Mouse (Mus musculus) stomach, embryonic 16.5 days (tissue): ENCODE measurements at regions not wholly inside any gene's neighbourhood (a gene's known extent, or its start where the extent isn't known, plus 50 kb on each side); places are given as distances from the start of the nearest gene placed in this dataset.
A peak's percentile ranks its signal among the peaks of the same experiment; 100 is the strongest.

Experiments used
- ATAC-seq: fragments of 200-750 bp; cut with Nextera tagmentation; 2 replicates; pipeline ENCODE4 v1.8.0; 2017; ENCODE audit warnings: moderate number of reproducible peaks, moderate TSS enrichment; ENCODE audit not compliant: insufficient read depth, low FRiP score
- H3K27ac ChIP-seq: fragments of 300-500 bp; sonication (generic); 2 replicates; pipeline ENCODE4 v1.5.1; 2014; ENCODE audit warnings: low read length
- H3K27me3 ChIP-seq: fragments of 300-500 bp; sonication (generic); 2 replicates; pipeline ENCODE4 v1.6.1; 2014; ENCODE audit warnings: low read length, control low read depth, mixed read lengths; ENCODE audit not compliant: control insufficient read depth, insufficient read depth
- H3K36me3 ChIP-seq: fragments of 300-500 bp; sonication (generic); 2 replicates; pipeline ENCODE4 v1.6.1; 2014; ENCODE audit warnings: low read length; ENCODE audit not compliant: control insufficient read depth, insufficient read depth
- H3K4me1 ChIP-seq: fragments of 300-500 bp; sonication (generic); 2 replicates; pipeline ENCODE4 v1.6.1; 2014; ENCODE audit warnings: low read length, control low read depth, mixed read lengths; ENCODE audit not compliant: control insufficient read depth, insufficient read depth
- H3K4me2 ChIP-seq: fragments of 300-500 bp; sonication (generic); 2 replicates; pipeline ENCODE4 v1.6.1; 2014; ENCODE audit warnings: low read depth, low read length, mixed read lengths
- H3K4me3 ChIP-seq: fragments of 300-500 bp; sonication (generic); replicated peaks from 2 replicates; pipeline ENCODE4 v1.5.1; 2014; ENCODE audit warnings: mild to moderate bottlenecking, low read length
- H3K9ac ChIP-seq: fragments of 300-500 bp; sonication (generic); 2 replicates; pipeline ENCODE4 v1.6.1; 2014; ENCODE audit warnings: low read length
- H3K9me3 ChIP-seq: fragments of 300-500 bp; sonication (generic); replicated peaks from 2 replicates; pipeline ENCODE4 v1.6.1; 2016; ENCODE audit warnings: low read length, control low read depth; ENCODE audit not compliant: control insufficient read depth
- WGBS: fragments of 180-500 bp; shearing (Covaris S2); extraction: QIAGEN DNeasy Blood & Tissue Kit; methylation state at CpG from one replicate; pipeline ENCODE4 v1.1.7; 2014; 5-methylcytosine and 5-hydroxymethylcytosine counted together

- no peak overlapping the region for H3K4me2 ChIP-seq
- H3K27ac ChIP-seq: no peak overlapping the region
- ATAC-seq: no peak
These were observed 94.3 kb upstream of the Tmem260 start for GRCm38 (mm10) chr14:48351652-48352051.

GRCm38 (mm10) chr14:48352825-48353224 is 93.1 kb upstream of the Tmem260 start:
- no peak overlapping the region for H3K9ac ChIP-seq
- no peaks in the 10 kb centered on the region for H3K4me1 ChIP-seq
- no peak for ATAC-seq
- no peak overlapping the region for H3K27ac ChIP-seq
- H3K4me2 ChIP-seq: no peak overlapping the region
- no peaks in the 10 kb centered on the region for H3K27me3 ChIP-seq
- H3K4me3 ChIP-seq: no peak overlapping the region
- no peaks in the 10 kb centered on the region; the same call in 1 of the 2 replicates for H3K36me3 ChIP-seq
- H3K9me3 ChIP-seq: no peaks in the 10 kb centered on the region

More at GRCm38 (mm10) chr14:48351652-48352051, 94.3 kb upstream of the Tmem260 start:
- Histone ChIP-seq H3K27me3 (no peaks in the 10 kb centered on the region), H3K36me3 (no peaks in the 10 kb centered on the region; the same call in 1 of the 2 replicates), H3K9me3 (no peaks in the 10 kb centered on the region), H3K4me1 (no peaks in the 10 kb centered on the region), H3K9ac (no peak overlapping the region), H3K4me3 (no peak overlapping the region)
- WGBS: 57% methylated on average over 6 of the region's 6 CpGs

GRCm38 (mm10) chr14:48354176-48354575 is 91.7 kb upstream of the Tmem260 start:
- Histone ChIP-seq H3K36me3 (no peaks in the 10 kb centered on the region; the same call in 1 of the 2 replicates), H3K27ac (no peak overlapping the region), H3K9me3 (no peaks in the 10 kb centered on the region), H3K9ac (no peak overlapping the region), H3K4me2 (no peak overlapping the region), H3K4me1 (no peaks in the 10 kb centered on the region), H3K4me3 (no peak overlapping the region), H3K27me3 (0 out of 2 replicates have a peak, but pooled peaks cover 3% of the 10 kb centered on the region)
- WGBS: 21% methylated on average over 1 of the region's 1 CpGs
- no peak for ATAC-seq

- Histone ChIP-seq H3K9ac (no peak overlapping the region), H3K4me1 (no peaks in the 10 kb centered on the region), H3K27me3 (0 out of 2 replicates have a peak, but pooled peaks cover 7% of the 10 kb centered on the region), H3K4me2 (no peak overlapping the region), H3K4me3 (no peak overlapping the region), H3K27ac (no peak overlapping the region), H3K9me3 (no peaks in the 10 kb centered on the region), H3K36me3 (no peaks in the 10 kb centered on the region; the same call in 1 of the 2 replicates)
- no peak for ATAC-seq
- whole genome bisulfite sequencing: 72% methylated on average over 8 of the region's 8 CpGs
These were observed 88.5 kb upstream of the Tmem260 start for GRCm38 (mm10) chr14:48357441-48357840.

GRCm38 (mm10) chr14:48358487-48359159 is 87.3 kb upstream of the Tmem260 start:
- no peak overlapping the region for H3K27ac ChIP-seq
- 0 out of 2 replicates have a peak, but pooled peaks cover 7% of the 10 kb centered on the region for H3K27me3 ChIP-seq
- H3K4me1 ChIP-seq: no peaks in the 10 kb centered on the region
- 38% methylated on average over 12 of the region's 12 CpGs for WGBS
- no peaks in the 10 kb centered on the region for H3K9me3 ChIP-seq
- 0 out of 2 replicates have a peak overlapping the region, but pooled peaks have one; percentile 28 for H3K9ac ChIP-seq
- no peaks in the 10 kb centered on the region for H3K36me3 ChIP-seq
- ATAC-seq: no peak
- no peak overlapping the region for H3K4me3 ChIP-seq
- H3K4me2 ChIP-seq: no peak overlapping the region

GRCm38 (mm10) chr14:48361820-48362219 is 84.1 kb upstream of the Tmem260 start:
- H3K4me3 ChIP-seq: no peak overlapping the region
- ATAC-seq: peak; percentile 66; the same call in 1 of the 2 replicates
- 0 out of 2 replicates have a peak, but pooled peaks cover 7% of the 10 kb centered on the region for H3K27me3 ChIP-seq
- H3K4me1 ChIP-seq: no peaks in the 10 kb centered on the region
- H3K36me3 ChIP-seq: no peaks in the 10 kb centered on the region
- H3K9ac ChIP-seq: no peak overlapping the region
- no peak overlapping the region for H3K27ac ChIP-seq
- H3K9me3 ChIP-seq: no peaks in the 10 kb centered on the region
- WGBS: 85% methylated on average over 7 of the region's 7 CpGs
- H3K4me2 ChIP-seq: no peak overlapping the region

- no peaks in the 10 kb centered on the region for H3K4me1 ChIP-seq
- 16% methylated on average over 7 of the region's 7 CpGs for WGBS
- no peak for ATAC-seq
These were observed 78.9 kb upstream of the Tmem260 start for GRCm38 (mm10) chr14:48367006-48367405.

GRCm38 (mm10) chr14:48370322-48370721 is 75.6 kb upstream of the Tmem260 start:
- Histone ChIP-seq H3K27me3 (no peaks in the 10 kb centered on the region; the same call in 1 of the 2 replicates), H3K27ac (no peak overlapping the region), H3K4me1 (no peaks in the 10 kb centered on the region), H3K9me3 (no peaks in the 10 kb centered on the region), H3K4me2 (no peak overlapping the region), H3K4me3 (no peak overlapping the region), H3K9ac (no peak overlapping the region), H3K36me3 (no peaks in the 10 kb centered on the region)
- ATAC-seq: no peak; the same call in 1 of the 2 replicates
- 2% methylated on average over 1 of the region's 1 CpGs for WGBS

More at GRCm38 (mm10) chr14:48367006-48367405, 78.9 kb upstream of the Tmem260 start:
- Histone ChIP-seq H3K9me3 (no peaks in the 10 kb centered on the region), H3K36me3 (no peaks in the 10 kb centered on the region), H3K27ac (no peak overlapping the region), H3K4me2 (0 out of 2 replicates have a peak overlapping the region, but pooled peaks have one; percentile 13), H3K9ac (no peak overlapping the region), H3K27me3 (no peaks in the 10 kb centered on the region; the same call in 1 of the 2 replicates), H3K4me3 (no peak overlapping the region)

- H3K36me3 ChIP-seq: no peaks in the 10 kb centered on the region
- H3K27ac ChIP-seq: no peak overlapping the region
- no peaks in the 10 kb centered on the region; the same call in 1 of the 2 replicates for H3K27me3 ChIP-seq
- no peak overlapping the region for H3K4me3 ChIP-seq
- no peaks in the 10 kb centered on the region for H3K9me3 ChIP-seq
- ATAC-seq: peak; percentile 29; the same call in 1 of the 2 replicates
- H3K4me1 ChIP-seq: no peaks in the 10 kb centered on the region
- 56% methylated on average over 5 of the region's 5 CpGs for WGBS
- H3K9ac ChIP-seq: no peak overlapping the region
- H3K4me2 ChIP-seq: no peak overlapping the region
These were observed 74.2 kb upstream of the Tmem260 start for GRCm38 (mm10) chr14:48371766-48372165.
